Mouse (Mus musculus) ES-Bruce4 (cell line): ENCODE measurements at regions not wholly inside any gene's neighbourhood (a gene's known extent, or its start where the extent isn't known, plus 50 kb on each side); places are given as distances from the start of the nearest gene placed in this dataset.

ENCODE experiments used
- H3K27ac ChIP-seq: 2 replicates; pipeline ENCODE4 v1.5.1; 2012; ENCODE audit warnings: low read length, inconsistent platforms; ENCODE audit not compliant: insufficient read depth
- H3K27me3 ChIP-seq: 2 replicates; pipeline ENCODE4 v1.6.1; 2012; ENCODE audit warnings: mild to moderate bottlenecking, low read length, inconsistent platforms; ENCODE audit not compliant: control insufficient read depth, poor library complexity, insufficient read depth, severe bottlenecking
- H3K36me3 ChIP-seq: 2 replicates; pipeline ENCODE4 v1.6.1; 2012; ENCODE audit warnings: inconsistent platforms, mild to moderate bottlenecking, low read length, moderate library complexity; ENCODE audit not compliant: control insufficient read depth, poor library complexity, insufficient read depth, severe bottlenecking
- H3K4me1 ChIP-seq: one replicate; pipeline ENCODE4 v1.8.1; 2011; ENCODE audit warnings: low read length; ENCODE audit not compliant: control insufficient read depth, insufficient read depth
- H3K4me3 ChIP-seq: 2 replicates; pipeline ENCODE4 v1.5.1; 2011; ENCODE audit warnings: low read depth, mild to moderate bottlenecking, low read length
- H3K9ac ChIP-seq: 2 replicates; pipeline ENCODE4 v1.6.1; 2012; ENCODE audit warnings: low read depth, mild to moderate bottlenecking, inconsistent platforms; ENCODE audit not compliant: poor library complexity, severe bottlenecking
- H3K9me3 ChIP-seq: replicated peaks from 2 replicates; pipeline ENCODE4 v1.6.1; 2012; ENCODE audit warnings: mild to moderate bottlenecking, low read length, inconsistent platforms; ENCODE audit not compliant: control insufficient read depth, poor library complexity, insufficient read depth, severe bottlenecking
- CTCF ChIP-seq: IDR thresholded peaks from one replicate; pipeline ENCODE4 v1.8.1; 2011; ENCODE audit warnings: low read depth, low read length
- EP300 ChIP-seq: IDR thresholded peaks from 2 replicates; pipeline ENCODE4 v1.6.1; 2011; ENCODE audit warnings: low read depth, low read length; ENCODE audit not compliant: insufficient read depth
- POLR2A ChIP-seq: IDR thresholded peaks from one replicate; pipeline ENCODE4 v1.8.1; 2011; ENCODE audit warnings: low read length; ENCODE audit not compliant: insufficient read depth

- H3K27me3 ChIP-seq = no peaks in the 10 kb centered on the region; the same call in 1 of the 2 replicates
- TF ChIP-seq POLR2A (no peak), EP300 (no peak), CTCF (no peak)
- no peak overlapping the region for H3K9ac ChIP-seq
- H3K27ac ChIP-seq = no peak overlapping the region
- no peaks in the 10 kb centered on the region for H3K4me1 ChIP-seq
- H3K36me3 ChIP-seq = no peaks in the 10 kb centered on the region
- H3K9me3 ChIP-seq = no peaks in the 10 kb centered on the region
- no peak overlapping the region for H3K4me3 ChIP-seq
Observed at GRCm38 (mm10) chr9:87310150-87310549, 54.8 kb upstream of the Cep162 start.
